Comparison of ENCODE assay signal across 21 mouse cellular contexts in the genomic region with DNA sequence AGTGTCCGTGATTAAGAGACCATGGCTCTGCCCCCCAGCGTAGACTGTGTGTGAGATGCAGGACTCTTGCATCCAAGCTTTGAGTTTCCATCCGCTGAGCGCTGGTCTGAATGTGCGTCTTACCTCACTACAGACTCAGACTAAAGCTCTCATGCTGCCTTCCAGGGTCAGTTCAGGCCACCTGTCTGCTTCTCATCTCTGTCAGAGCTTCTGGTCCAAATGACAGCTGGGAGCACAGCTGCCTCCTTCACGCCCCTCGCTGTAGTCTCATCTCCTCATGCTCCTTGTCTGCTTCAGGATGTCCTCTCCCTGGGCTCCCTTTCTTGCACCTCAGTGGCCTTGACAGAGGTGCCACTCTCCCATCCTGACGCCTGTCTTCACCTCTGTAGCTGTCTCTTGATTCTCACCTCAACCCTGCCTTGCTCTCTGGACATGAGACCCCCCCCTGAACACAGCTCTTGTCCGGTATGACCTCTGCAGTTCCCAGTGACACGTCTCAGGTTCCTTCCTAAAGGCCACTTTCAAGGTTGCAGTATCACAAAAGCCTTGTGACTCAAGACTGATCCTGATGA.
DNase-seq lines count a peak whose midpoint lies in the region; ATAC-seq and TF ChIP-seq lines count a peak whose summit lies in the region.
"Had no signal": no experiment of that assay in that cellular context is flagged by ENCODE, and none has a peak within 500 bp of the region (broad histone marks: within the 10 kb centered on the region; RNA-seq: fewer than 3 reads in every experiment).

No protein-coding gene starts in this region.

- TF ChIP-seq CTCF in gastrocnemius, adult 2 months (IDR thresholded peaks at IDR 0.05): no peak
- TF ChIP-seq CTCF in heart, postnatal 0 days (IDR thresholded peaks at IDR 0.05; ENCODE audit: low read depth): no peak

- intact Hi-C loops in gastrocnemius, adult 2 months (cut with DNase I): loop anchor here (2.0 to 5.0 kb wide), 2 partner anchors 19 to 75 kb away; no protein-coding TSS in a partner anchor
- intact Hi-C loops in gastrocnemius, postnatal 36 days (cut with DNase I): no loop called here

- DNase-seq in gastrocnemius, adult 2 months: peak; percentile 63
- DNase-seq in gastrocnemius, postnatal 36 days: no peak
- DNase-seq in heart, postnatal 0 days (ENCODE audit: low spot score): no peak
- no peak for DNase-seq in kidney, adult 9 months
- DNase-seq: adrenal gland, adult 2 months; B cell, adult 2 months; cerebellum, adult 11-12 months; cerebellum, postnatal 14 days; kidney, adult 8-10 months; kidney, postnatal 14 days; lung, embryonic 14.5 days had no signal

- H3K36me3 ChIP-seq in heart, embryonic 16.5 days (ENCODE audit: control insufficient read depth, insufficient read depth): no peaks in the 10 kb centered on the region
- peaks cover 5% of the 10 kb centered on the region; the same call in 1 of the 2 replicates for H3K36me3 ChIP-seq in heart, embryonic 12.5 days
- H3K36me3 ChIP-seq in heart, postnatal 0 days (replicated peaks; ENCODE audit: control insufficient read depth, insufficient read depth, low read length): peaks cover 11% of the 10 kb centered on the region; the same call in 1 of the 2 replicates
- H3K36me3 ChIP-seq in neural tube, embryonic 15.5 days: 0 out of 2 replicates have a peak, but pooled peaks cover 7% of the 10 kb centered on the region
- H3K36me3 ChIP-seq: embryonic facial prominence, embryonic 12.5 days; midbrain, embryonic 12.5 days had no signal

- TF ChIP-seq EP300 in heart, postnatal 0 days (IDR thresholded peaks at IDR 0.05; ENCODE audit: low read depth): no peak

- no peak overlapping the region for H3K4me2 ChIP-seq in heart, embryonic 16.5 days (ENCODE audit: low read depth, low read length)
- no peak overlapping the region for H3K4me2 ChIP-seq in heart, embryonic 12.5 days
- no peak overlapping the region for H3K4me2 ChIP-seq in heart, postnatal 0 days (ENCODE audit: low read depth, low read length)
- H3K4me2 ChIP-seq in neural tube, embryonic 15.5 days: no peak overlapping the region
- H3K4me2 ChIP-seq: embryonic facial prominence, embryonic 12.5 days; heart, embryonic 15.5 days; hindbrain, embryonic 15.5 days; limb, embryonic 15.5 days; lung, embryonic 14.5 days; midbrain, embryonic 12.5 days had no signal

- WGBS in heart, embryonic 16.5 days: 65% methylated on average over 10 of the region's 10 CpGs
- WGBS in heart, embryonic 12.5 days: 61% methylated on average over 10 of the region's 10 CpGs
- 54% methylated on average over 10 of the region's 10 CpGs for WGBS in heart, postnatal 0 days
- WGBS in neural tube, embryonic 15.5 days: 86% methylated on average over 10 of the region's 10 CpGs

- H3K9me3 ChIP-seq in heart, embryonic 16.5 days (replicated peaks; ENCODE audit: control insufficient read depth, low read length): no peaks in the 10 kb centered on the region
- no peaks in the 10 kb centered on the region for H3K9me3 ChIP-seq in heart, embryonic 12.5 days (replicated peaks)
- H3K9me3 ChIP-seq in heart, postnatal 0 days (replicated peaks; ENCODE audit: control insufficient read depth, low read length): no peaks in the 10 kb centered on the region
- H3K9me3 ChIP-seq in neural tube, embryonic 15.5 days (replicated peaks): no peaks in the 10 kb centered on the region
- H3K9me3 ChIP-seq: embryonic facial prominence, embryonic 12.5 days; heart, embryonic 15.5 days; hindbrain, embryonic 15.5 days; limb, embryonic 15.5 days; midbrain, embryonic 12.5 days had no signal

- H3K27ac ChIP-seq in gastrocnemius, adult 2 months: peak overlapping the region; percentile 90
- H3K27ac ChIP-seq in heart, embryonic 16.5 days (ENCODE audit: low read length): no peak overlapping the region
- no peak overlapping the region for H3K27ac ChIP-seq in heart, embryonic 12.5 days (ENCODE audit: poor library complexity, severe bottlenecking)
- peak overlapping the region; percentile 72 for H3K27ac ChIP-seq in heart, postnatal 0 days (ENCODE audit: low read depth)
- no peak overlapping the region for H3K27ac ChIP-seq in neural tube, embryonic 15.5 days (replicated peaks)
- H3K27ac ChIP-seq: embryonic facial prominence, embryonic 12.5 days; heart, embryonic 15.5 days; hindbrain, embryonic 15.5 days; limb, embryonic 15.5 days; liver, embryonic 14.5 days; midbrain, embryonic 12.5 days had no signal

- ATAC-seq in heart, embryonic 16.5 days (replicated peaks; ENCODE audit: extremely low read depth, insufficient read depth, low FRiP score): no peak
- no peak for ATAC-seq in heart, embryonic 12.5 days (ENCODE audit: insufficient number of reproducible peaks, low FRiP score)
- ATAC-seq in heart, postnatal 0 days (ENCODE audit: insufficient read depth, low read depth): peak; percentile 13; the same call in 1 of the 2 replicates
- ATAC-seq in neural tube, embryonic 15.5 days (ENCODE audit: low FRiP score): no peak
- ATAC-seq: forebrain, embryonic 14.5 days had no signal

- peak overlapping the region; percentile 29; the same call in 1 of the 2 replicates for H3K9ac ChIP-seq in heart, embryonic 16.5 days (ENCODE audit: low read length)
- no peak overlapping the region for H3K9ac ChIP-seq in heart, embryonic 12.5 days
- no peak overlapping the region for H3K9ac ChIP-seq in heart, postnatal 0 days (replicated peaks; ENCODE audit: low read depth, low read length)
- H3K9ac ChIP-seq in neural tube, embryonic 15.5 days (replicated peaks): no peak overlapping the region
- H3K9ac ChIP-seq: embryonic facial prominence, embryonic 12.5 days; heart, embryonic 15.5 days; hindbrain, embryonic 15.5 days; limb, embryonic 15.5 days; liver, embryonic 14.5 days; lung, embryonic 14.5 days; midbrain, embryonic 12.5 days had no signal

- peaks cover 29% of the 10 kb centered on the region for H3K4me1 ChIP-seq in heart, embryonic 16.5 days (ENCODE audit: control insufficient read depth, insufficient read depth, low read length)
- H3K4me1 ChIP-seq in heart, embryonic 12.5 days (replicated peaks): peaks cover 27% of the 10 kb centered on the region
- peaks cover 53% of the 10 kb centered on the region for H3K4me1 ChIP-seq in heart, postnatal 0 days (ENCODE audit: control insufficient read depth, insufficient read depth)
- peaks cover 18% of the 10 kb centered on the region for H3K4me1 ChIP-seq in neural tube, embryonic 15.5 days
- H3K4me1 ChIP-seq: embryonic facial prominence, embryonic 12.5 days; limb, embryonic 15.5 days had no signal

- H3K4me3 ChIP-seq in gastrocnemius, adult 2 months: 0 out of 2 replicates have a peak overlapping the region, but pooled peaks have one; percentile 17
- no peak overlapping the region for H3K4me3 ChIP-seq in heart, embryonic 16.5 days (ENCODE audit: low read length)
- no peak overlapping the region for H3K4me3 ChIP-seq in heart, embryonic 12.5 days
- no peak overlapping the region for H3K4me3 ChIP-seq in heart, postnatal 0 days (ENCODE audit: low read depth, low read length)
- H3K4me3 ChIP-seq in neural tube, embryonic 15.5 days (replicated peaks): no peak overlapping the region
- H3K4me3 ChIP-seq: embryonic facial prominence, embryonic 12.5 days; heart, embryonic 15.5 days; hindbrain, embryonic 15.5 days; limb, embryonic 15.5 days; midbrain, embryonic 12.5 days had no signal

- no peaks in the 10 kb centered on the region for H3K27me3 ChIP-seq in heart, embryonic 16.5 days (ENCODE audit: control insufficient read depth, insufficient read depth, low read length)
- no peaks in the 10 kb centered on the region for H3K27me3 ChIP-seq in heart, embryonic 12.5 days (replicated peaks)
- no peaks in the 10 kb centered on the region for H3K27me3 ChIP-seq in heart, postnatal 0 days (ENCODE audit: control insufficient read depth, insufficient read depth, low read length)
- H3K27me3 ChIP-seq in neural tube, embryonic 15.5 days (replicated peaks): no peaks in the 10 kb centered on the region; the same call in 1 of the 2 replicates
- H3K27me3 ChIP-seq: embryonic facial prominence, embryonic 12.5 days; heart, embryonic 15.5 days; hindbrain, embryonic 15.5 days; limb, embryonic 15.5 days; midbrain, embryonic 12.5 days had no signal

Comparison
In these comparisons a context has a peak if more than half of its experiments do, and no peak if none do; other contexts are left out.
1. H3K27ac ChIP-seq: peak in gastrocnemius, adult 2 months (single experiment) and heart, postnatal 0 days (single experiment); none in heart, embryonic 16.5 days (single experiment), heart, embryonic 12.5 days (single experiment) and neural tube, embryonic 15.5 days (single experiment).